Mouse (Mus musculus): ENCODE data around the gene Bach2. TPM values are rescaled to one million over a fixed set of nuclear protein-coding genes. Genes with fewer than 3 reads are reported as not detected.

Gene Bach2
- total RNA-seq (2021): 10 to 100 TPM; 10.4 to 14.4 TPM

DNA sequence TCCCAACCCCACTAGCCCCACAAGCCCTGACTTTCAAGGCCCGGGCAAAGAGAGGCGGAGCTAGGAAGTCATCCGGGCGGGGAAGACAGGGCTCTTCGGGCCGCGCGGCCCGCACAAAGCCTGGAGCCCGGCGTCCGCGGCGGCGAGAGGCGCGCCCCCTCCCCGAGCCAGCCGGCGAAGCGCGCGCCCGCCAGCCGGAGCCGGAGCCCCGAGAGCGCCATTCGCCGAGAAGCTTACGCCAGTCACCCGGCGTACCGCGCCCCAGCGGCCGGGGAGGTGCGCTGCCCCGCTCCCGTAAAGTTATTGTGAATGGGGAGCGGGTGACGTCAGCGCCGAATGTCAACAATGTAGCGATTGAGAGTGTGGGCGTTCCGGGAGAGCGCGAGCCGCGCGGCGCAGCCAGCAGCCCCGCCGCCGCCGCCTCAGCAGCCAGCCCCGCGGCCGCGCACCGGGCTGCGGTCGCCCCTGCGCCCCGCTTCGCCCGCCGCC, at the start of gene Bach2:
Gene Bach2, plus strand, starts transcription at position 439 of the 489 bp plus-strand sequence.
- DNase-seq (ENCODE audit: low spot score in 2 of 2): peak; percentile 89 to 92

DNA sequence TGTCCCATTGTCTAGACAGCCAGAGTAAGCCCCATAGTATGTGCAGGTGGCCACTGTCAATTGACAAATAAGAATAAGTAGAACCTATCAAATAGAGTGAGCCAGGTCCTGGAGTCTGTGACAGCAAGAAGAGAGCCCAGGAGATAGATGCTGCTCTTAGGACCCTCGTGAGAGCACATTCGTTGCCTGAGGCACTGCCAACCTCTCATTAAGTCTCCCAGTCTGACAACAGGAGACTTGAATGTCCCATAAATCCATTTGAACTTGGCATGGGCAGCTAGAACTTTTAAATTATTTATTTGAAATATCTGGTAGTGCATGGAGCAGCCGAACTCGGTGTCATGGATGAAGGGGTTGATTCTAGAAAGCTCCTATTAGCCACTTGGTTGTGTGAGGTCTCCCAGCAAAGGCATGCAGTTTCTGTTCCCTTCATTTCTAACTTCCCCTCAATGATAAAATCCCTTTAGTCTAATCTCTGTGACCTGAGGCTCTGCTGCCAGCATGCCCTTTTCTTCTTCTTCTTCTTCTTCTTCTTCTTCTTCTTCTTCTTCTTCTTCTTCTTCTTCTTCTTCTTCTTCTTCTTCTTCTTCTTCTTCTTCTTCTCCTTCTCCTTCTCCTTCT, 49.1 kb upstream of the Bach2 start:
- DNase-seq (ENCODE audit: low spot score in 2 of 2): no peak
- intact Hi-C loops (cut with DNase I): no loop called here

More for the DNA sequence above, at the start of gene Bach2:
- intact Hi-C loops (cut with DNase I): loop anchor here (2.0 to 5.0 kb wide), 5 partner anchors 86 to 334 kb away; no protein-coding TSS in a partner anchor

DNA sequence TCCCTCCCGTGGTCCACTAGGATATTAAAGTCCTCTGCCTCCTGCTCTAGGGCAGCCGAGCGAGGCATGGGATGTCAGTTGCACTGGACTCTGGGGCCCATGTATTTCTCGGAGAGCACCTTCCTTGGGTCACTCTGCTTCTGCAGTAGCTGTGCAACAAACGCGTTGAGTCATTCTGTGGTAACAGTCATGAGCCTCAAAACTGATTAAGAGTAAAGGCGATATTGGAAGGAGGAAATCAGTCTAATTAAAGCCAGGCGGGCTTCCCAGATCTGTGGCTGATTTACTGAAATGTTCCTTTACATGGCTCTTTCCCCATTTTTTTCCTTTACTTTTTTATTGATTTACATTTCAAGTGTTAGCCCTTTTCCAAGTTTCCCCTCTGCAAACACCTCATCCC, 48.1 kb upstream of the Bach2 start:
- DNase-seq (ENCODE audit: low spot score in 2 of 2): no peak
- intact Hi-C loops (cut with DNase I): no loop called here

DNA sequence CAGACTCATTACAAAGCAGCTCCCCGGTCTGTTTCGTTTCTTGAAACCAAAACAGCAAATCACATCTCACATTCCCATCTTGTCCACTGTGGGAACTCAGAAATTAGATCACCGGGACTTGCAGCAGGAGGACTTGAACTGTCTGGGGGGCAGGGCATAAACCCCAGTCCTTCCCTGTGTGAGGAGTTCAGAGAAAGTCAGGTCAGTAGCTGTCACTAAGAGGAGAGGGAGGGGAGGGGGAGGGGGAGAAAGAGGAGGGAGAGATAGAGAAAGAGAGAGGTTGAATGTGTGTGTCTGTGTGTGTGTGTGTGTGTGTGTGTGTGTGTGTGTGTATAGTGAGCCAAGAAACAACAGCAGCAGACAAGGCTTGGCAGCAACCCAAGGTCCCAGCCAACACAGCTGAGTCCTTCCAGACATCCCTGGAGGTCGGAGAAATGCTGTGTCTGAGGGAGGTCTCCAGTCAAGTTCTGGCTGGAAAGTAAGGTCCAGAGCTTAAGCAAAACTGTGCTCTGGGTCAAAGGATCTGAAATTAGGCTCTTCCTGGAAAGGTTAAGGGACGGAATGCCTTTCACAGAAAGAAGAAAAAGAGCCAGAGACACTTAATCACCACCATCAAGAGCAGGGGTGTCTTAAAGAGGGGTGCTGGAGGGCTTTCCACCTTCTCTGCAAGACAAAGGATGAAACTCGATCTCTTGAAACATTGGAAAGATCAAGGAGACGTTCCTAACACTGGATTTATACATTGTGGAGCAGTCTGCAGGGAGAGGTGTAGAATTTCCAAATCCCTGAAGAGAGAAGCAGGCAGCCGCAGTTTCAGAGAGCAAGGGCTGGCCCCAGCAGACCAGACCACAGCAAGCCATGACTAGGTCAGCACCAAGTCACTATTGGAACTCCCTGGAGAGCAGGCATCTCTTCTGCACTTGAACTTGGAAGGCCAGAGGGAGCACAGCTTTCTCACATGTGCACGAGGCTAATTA, 42.4 kb upstream of the Bach2 start:
- no peak for DNase-seq (ENCODE audit: low spot score in 2 of 2)
- intact Hi-C loops (cut with DNase I): no loop called here

DNA sequence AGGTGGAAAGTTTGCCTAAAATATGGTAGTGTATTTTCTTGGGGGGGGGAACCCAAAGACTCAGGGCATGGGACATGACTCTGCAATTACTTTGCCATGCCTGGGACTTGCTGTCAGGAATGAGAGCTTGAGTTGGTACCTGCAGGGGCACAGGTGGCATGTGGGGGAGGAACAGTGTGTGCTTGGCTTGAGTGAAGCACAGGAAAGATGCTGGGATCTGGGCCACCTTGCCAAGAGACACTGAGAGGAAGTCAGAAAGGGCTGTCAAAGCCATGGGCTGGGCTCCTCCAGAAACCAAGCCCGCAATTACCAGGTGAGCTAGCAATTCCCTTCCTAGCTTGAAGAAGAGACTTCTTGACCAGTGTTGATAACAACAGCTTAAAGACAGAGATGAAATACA, 40.6 kb upstream of the Bach2 start:
- intact Hi-C loops (cut with DNase I): no loop called here
- no peak for DNase-seq (ENCODE audit: low spot score in 2 of 2)

DNA sequence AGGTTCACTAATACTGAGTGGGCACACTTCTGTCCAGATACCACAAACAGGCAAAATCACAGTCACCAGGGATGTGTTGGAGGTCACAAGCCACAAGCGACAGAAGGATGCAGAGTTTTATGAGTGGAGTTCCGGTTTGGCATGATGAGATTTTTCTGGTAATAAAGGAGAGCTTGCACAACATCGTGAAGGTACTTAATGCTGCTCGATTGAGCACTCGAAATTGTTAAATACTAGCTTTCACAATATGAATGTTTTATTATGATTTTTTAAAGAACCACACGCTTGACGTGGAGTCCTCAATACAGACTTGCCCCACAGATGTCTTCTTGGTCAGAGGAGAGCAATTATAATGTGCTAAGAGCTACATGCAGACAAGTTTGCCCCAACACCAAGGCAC, 40.0 kb upstream of the Bach2 start:
- intact Hi-C loops (cut with DNase I): no loop called here
- DNase-seq (ENCODE audit: low spot score in 2 of 2): no peak

DNA sequence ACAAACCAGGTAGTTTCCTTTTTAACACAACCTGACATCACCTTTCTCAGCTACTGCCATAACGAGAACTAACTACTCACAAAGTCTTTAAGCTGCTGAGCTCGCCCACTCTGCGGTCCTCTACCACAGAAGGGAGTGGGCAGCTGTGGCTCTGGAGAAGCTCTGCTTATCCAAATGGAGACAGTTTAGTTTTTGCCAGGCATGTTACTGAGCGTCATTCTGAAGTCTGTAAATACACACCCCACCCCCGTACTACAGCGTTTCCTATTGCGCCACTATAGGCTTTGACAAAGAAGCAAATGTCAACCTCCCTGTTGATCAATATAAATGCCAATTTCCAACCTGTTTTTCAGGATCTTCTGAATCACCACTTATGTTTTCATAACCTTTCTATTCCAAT, 39.4 kb upstream of the Bach2 start:
- peak; percentile 27 to 89 for DNase-seq (ENCODE audit: low spot score in 2 of 2)
- intact Hi-C loops (cut with DNase I): no loop called here

DNA sequence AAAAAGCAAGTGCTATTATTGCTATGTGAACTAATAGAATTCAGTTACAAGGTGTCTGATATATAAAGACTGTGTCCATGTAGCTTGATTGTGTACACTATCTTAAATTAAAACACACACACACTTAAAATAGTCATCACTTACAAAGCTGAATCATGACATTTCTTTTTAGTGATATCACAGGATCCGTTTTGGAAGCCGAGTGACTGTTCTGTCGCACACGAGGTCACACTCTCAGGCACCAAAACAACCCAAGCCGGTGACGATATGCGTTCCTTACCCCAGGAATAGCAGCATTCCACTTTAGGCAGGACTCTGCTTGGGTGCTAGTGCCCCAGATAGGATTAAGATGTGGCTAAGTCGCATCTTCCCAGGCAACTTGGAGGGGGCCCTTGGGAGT, 37.5 kb upstream of the Bach2 start:
- intact Hi-C loops (cut with DNase I): no loop called here

DNA sequence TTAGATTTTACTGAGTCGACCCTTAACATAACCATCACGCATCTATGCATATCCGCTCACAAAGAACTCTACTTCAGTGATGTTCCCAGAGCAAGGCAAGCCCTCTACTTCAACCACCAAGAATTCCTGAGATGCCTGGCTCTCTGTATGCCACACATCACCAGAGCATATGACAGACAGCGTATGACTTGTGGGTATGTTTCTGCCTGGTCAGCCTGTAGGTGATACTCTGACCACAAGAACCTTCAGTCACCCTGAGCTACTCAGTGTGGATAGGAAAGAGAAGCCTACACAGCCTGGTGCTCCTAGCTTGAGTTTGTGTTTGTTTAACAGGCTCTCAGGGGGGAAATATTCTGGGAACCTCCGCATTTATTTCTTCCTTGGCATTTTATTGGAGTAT, 36.2 kb upstream of the Bach2 start:
- intact Hi-C loops (cut with DNase I): no loop called here
- DNase-seq (ENCODE audit: low spot score in 2 of 2): no peak

More for the DNA sequence above, 37.5 kb upstream of the Bach2 start:
- no peak for DNase-seq (ENCODE audit: low spot score in 2 of 2)

DNA sequence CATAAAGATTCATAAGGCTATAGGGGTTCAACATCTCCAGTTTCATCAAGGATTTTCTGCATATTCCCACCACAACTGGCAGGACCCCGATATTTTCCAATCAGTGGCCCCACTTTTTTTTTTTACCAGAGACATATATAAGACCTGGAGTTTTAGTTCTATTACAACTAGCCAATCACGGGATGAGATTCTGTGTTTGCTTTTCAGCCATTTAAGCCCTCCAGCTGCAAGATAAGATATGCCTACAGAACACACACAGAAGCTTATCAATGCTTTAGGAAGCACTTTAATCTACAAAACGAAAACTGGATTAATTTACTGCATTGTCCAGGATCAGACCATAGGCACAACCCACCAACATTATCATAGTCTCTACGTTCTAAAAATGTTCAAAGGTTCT, 33.8 kb upstream of the Bach2 start:
- intact Hi-C loops (cut with DNase I): no loop called here
- DNase-seq (ENCODE audit: low spot score in 2 of 2): no peak

DNA sequence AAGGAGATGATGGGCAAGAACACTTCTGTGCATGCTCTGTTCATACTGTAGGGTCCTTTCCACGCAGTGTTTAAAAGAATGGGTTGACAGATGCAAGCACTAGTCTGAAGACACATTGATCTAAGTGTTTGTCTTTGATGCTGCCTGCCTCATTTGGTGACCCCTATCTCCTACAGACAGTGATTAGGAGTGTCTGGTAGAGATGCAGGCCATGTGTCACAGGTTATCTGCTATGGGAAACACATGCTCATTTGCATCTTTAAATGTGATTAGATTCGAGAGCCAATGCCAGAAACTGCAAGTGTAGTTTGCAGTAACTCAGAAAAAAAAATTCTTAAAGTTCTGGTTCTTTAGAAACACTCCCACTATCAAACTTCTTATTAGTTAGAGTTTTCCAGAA, 32.8 kb upstream of the Bach2 start:
- intact Hi-C loops (cut with DNase I): no loop called here
- DNase-seq (ENCODE audit: low spot score in 2 of 2): no peak

DNA sequence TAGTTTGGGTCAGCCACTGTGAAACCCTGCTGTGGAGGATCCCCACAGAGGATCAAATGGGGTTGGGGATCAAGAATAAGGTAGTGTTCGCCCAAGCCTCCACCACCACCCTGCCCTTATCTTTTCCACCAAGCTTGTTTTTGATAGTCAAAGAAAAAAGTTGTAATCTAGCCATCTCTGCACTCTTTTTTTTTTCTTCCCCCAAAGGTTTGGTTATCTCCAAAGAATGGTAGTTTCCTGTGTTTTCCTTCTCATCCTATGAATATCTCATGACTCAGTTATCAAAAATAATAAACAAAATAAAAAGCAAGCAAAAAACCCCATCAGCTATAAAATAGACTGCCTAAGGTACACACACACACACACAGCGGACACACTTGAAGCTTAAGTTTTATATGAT, 28.6 kb upstream of the Bach2 start:
- intact Hi-C loops (cut with DNase I): no loop called here
- no peak for DNase-seq (ENCODE audit: low spot score in 2 of 2)

DNA sequence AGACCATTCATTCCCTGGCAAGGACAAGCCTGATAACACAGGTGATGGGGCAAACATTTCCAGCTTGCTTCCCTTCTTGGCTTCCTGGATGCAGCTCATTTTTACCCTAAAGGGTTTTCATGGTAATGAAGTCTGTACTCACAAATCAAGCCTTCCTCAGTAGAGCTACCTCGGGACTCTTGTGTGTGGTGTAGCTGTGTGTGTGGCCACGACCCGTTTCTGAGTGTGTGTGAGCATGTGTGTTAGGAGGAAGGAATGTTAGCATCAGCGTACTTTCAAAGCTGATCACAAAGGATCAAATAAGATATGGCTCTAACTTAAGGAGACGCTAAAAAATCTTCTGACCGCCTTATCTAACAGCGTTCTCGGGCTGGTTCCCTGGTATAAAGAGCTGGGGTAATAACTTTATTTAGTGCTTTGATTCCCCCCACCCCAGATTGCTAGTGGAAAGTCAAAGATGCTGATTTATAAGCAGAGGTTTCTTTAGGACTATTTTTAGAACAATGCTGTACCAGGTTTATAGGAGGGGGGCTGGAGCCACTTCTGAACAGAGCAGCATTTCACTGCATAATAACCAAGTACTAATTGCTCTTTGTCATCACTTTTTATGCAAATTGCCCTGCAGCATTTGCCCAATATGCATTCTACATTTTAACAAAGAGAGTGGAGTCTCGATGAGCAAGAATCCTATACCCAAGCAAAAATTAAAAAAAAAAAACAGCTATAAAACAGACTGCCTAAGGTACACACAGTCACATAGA, 28.0 kb upstream of the Bach2 start:
- DNase-seq (ENCODE audit: low spot score in 2 of 2): no peak
- intact Hi-C loops (cut with DNase I): no loop called here

DNA sequence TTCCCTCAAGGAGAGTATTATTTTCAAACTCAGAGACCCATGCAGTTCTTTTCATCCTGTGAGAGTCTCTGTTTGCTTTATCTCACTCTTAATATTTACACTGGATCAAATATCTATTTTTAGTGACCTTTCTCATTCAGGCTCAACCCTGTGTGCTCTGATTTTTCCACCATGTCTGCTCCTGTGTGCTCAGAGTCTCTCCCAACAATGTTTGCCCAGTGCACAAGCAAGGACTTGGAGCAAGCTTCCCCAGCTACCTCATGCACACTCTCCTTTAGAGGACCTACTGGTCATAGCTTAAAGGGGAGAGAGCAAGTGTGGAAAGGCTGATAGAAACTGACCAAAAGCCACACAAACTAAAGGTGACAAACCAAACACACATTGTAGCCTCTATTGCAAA, 26.0 kb upstream of the Bach2 start:
- DNase-seq (ENCODE audit: low spot score in 2 of 2): no peak
- intact Hi-C loops (cut with DNase I): no loop called here

DNA sequence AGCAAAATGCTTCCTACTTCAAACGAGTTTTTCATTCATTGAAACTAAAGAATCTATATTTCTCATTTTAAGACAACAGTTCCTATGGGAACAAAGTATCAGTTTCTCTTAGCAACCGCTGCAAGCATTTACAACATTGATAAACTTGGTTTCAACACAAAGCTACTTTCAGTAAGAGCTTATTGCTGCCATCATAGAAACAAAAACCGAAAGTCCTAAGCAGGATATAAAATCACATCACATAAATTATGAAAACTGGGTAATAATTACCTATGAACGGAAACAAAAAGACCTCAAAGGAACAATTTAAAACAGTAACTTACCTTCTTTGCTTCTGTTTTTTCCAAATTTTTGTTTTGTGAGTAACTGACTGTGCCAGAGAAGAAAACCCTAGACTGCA, 22.1 kb upstream of the Bach2 start:
- DNase-seq (ENCODE audit: low spot score in 2 of 2): no peak
- intact Hi-C loops (cut with DNase I): no loop called here

DNA sequence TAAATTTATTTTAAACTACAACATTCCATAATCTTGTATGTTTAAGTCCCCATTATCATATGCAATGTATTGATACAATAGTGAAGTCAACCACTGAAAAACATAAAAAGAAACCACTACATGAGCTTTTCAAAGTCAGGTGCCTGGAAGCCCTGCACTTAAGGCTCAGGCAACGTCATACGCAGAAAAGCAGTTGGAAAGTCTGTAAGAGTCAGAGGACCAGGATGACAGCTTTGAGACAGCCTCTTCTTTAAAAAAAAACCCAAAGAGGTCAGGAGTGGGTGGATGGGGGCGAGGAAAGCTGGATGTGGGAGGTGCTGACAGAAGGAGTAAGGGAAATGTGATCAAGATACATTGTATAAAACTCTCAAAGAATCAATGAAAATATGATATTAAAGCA, 21.6 kb upstream of the Bach2 start:
- intact Hi-C loops (cut with DNase I): no loop called here
- DNase-seq (ENCODE audit: low spot score in 2 of 2): no peak

DNA sequence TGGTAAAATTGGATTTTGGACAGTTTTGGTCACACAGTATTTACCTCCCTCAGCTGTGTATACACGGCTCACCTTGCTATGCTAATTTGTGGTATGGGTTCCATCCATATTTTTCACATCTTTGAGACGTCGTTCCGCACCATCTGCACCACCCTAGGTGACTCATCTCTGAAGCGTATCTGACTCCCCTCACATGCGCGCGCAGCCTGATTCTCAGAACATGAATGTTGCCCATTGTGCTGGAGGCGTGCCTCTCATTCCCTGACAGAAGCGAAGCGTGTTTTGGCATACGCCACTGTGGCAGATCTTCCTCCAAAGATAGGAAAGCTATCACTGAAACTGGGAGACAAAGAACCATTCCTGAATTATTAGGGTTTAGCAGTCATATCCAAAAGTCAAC, 21.0 kb upstream of the Bach2 start:
- intact Hi-C loops (cut with DNase I): no loop called here
- peak; percentile 44 to 83 for DNase-seq (ENCODE audit: low spot score in 2 of 2)

DNA sequence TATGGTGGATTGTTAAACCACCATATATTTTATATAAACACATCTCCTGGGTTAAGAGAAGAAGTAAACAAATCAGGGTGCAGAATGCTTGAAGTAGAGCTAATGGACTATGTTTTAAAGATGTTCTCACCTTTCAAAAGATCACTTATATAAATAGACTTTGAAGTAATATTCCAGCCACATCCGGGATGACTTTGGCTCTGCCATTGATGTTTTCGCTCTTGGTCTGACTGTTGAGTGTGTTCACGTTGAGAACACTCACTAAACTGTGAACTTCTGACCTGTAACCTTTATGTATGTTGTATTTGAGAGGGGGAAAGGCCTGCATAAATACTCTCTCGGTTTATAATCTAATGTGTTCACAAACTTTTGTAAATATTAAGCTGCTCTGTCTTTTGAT, 20.2 kb upstream of the Bach2 start:
- DNase-seq (ENCODE audit: low spot score in 2 of 2): no peak
- intact Hi-C loops (cut with DNase I): no loop called here

DNA sequence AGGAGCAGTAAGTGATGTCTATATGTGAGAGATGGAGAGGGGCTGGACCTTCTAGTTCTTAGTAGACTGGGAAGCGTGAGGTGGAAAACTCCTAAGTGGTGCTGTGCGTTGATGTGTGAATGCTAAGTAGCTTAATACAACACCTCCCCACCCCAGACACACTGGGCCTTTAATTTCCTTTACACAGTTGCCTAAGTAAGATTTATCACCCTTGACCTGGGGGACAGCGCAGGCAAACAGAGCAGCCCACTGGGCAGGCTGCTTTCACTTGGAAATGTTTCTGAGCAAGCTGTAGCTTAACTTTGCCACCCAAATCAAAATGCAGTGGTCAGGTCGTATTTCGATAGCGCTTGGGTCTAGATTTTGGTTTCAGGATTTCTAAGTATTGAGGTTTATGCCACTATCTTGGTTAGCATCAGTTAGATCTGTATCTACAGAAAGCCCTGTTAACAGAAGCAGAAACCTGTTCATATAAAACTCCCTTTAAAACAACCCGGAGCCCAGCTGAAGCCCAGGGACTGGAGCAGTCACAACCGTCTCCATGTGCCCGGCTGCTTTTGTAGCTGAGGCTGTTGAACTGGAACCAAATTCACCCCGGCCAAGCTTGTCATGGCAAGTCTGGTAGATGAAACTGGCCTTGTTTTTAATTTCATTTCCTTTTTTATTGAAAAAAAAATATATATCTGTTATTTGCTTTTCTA, 19.0 kb upstream of the Bach2 start:
- intact Hi-C loops (cut with DNase I): no loop called here
- no peak for DNase-seq (ENCODE audit: low spot score in 2 of 2)

DNA sequence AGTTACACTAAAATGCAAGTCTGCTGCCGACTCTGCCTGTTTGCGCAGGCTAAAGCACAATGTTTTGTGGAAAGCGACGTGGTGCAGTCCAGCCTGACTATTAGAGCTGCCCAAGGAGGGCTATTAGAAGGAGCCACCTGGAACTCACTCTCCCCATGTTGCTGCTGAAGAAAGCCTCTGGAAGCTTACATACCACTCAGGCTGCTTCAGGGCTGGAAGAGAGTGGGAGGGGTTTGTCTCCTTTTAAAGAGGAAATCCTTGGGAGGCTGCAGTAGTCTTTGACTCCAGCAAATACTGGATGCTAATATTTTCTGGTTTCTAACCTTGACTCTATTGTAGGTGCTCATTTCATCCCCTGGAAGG, 18.5 kb upstream of the Bach2 start:
- no peak for DNase-seq (ENCODE audit: low spot score in 2 of 2)
- intact Hi-C loops (cut with DNase I): no loop called here

All from left cerebral cortex, postnatal 25 days (tissue).